Mouse (Mus musculus) erythroblast, embryonic 14.5 days (primary cell): ENCODE data around the gene Dmwd.

Experiments
- GATA1 ChIP-seq: IDR thresholded peaks from 2 replicates; pipeline ENCODE4 v1.6.1; 2012; ENCODE audit warnings: low read length, inconsistent platforms, mixed read lengths
- TAL1 ChIP-seq: IDR thresholded peaks from 3 replicates; pipeline ENCODE4 v1.6.1; 2012; ENCODE audit warnings: low read length, inconsistent platforms, mixed read lengths

DNA sequence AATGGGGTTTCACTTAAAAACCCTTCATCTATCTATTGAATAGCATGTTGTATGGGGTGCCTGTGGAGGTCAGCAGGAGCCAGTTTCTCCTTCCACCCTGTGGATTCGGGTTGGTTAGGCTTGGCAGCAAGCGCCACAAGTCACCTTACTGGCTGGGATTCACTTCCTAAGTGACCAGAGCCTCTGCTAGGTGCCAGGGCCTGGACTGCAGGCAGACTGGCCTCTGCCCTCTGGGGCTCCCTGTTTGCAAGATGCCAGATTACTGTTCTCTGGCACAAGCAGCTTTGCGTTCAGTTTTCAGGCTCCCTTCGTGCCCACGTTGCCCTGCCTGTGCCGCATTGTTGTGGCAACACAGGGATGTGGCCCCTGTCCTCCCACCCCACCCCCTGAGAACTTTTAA lies 48.7 kb downstream of the Dmwd start:
- no peak for TF ChIP-seq TAL1
- no peak for TF ChIP-seq GATA1
